Mouse (Mus musculus) ES-E14 (cell line): ENCODE measurements around the gene Trim33. TPM values are rescaled to one million over a fixed set of nuclear protein-coding genes. Genes with fewer than 3 reads are reported as not detected.

ENCODE experiments used
- DNase-seq: peaks from one replicate; pipeline ENCODE4 v3.0.0-alpha.2; 2013; ENCODE audit warnings: low read depth, low spot score
- H3K27ac ChIP-seq: 2 replicates; pipeline ENCODE4 v1.5.1; 2012; ENCODE audit warnings: low read depth, mild to moderate bottlenecking, low read length, moderate library complexity, mixed read lengths; ENCODE audit not compliant: poor library complexity, insufficient read depth, severe bottlenecking
- H3K36me3 ChIP-seq: 2 replicates; pipeline ENCODE4 v1.6.1; 2012; ENCODE audit warnings: mild to moderate bottlenecking, low read length, moderate library complexity, mixed read lengths; ENCODE audit not compliant: control insufficient read depth, poor library complexity, insufficient read depth, severe bottlenecking
- H3K4me1 ChIP-seq, 2 experiments: fragments of 150-350 bp in 1 of 2; sonication (generic) in 1 of 2; 2 replicates each; pipeline ENCODE4 v1.6.1; 2012; ENCODE audit warnings: low read length in 2 of 2, mild to moderate bottlenecking in 1 of 2, mixed read lengths in 1 of 2; ENCODE audit not compliant: control insufficient read depth in 2 of 2, insufficient read depth in 2 of 2, poor library complexity in 1 of 2
- H3K4me3 ChIP-seq, 2 experiments: fragments of 150-350 bp in 1 of 2; sonication (generic) in 1 of 2; 2 replicates each; pipeline ENCODE4 v1.5.1; 2012; ENCODE audit warnings: low read length in 2 of 2, low read depth in 1 of 2, mild to moderate bottlenecking in 1 of 2, mixed read lengths in 1 of 2; ENCODE audit not compliant: insufficient read depth in 1 of 2, poor library complexity in 1 of 2, severe bottlenecking in 1 of 2
- H3K9ac ChIP-seq: 2 replicates; pipeline ENCODE4 v1.6.1; 2012; ENCODE audit warnings: low read depth, mild to moderate bottlenecking, low read length, mixed read lengths; ENCODE audit not compliant: poor library complexity, insufficient read depth, severe bottlenecking
- H3K9me3 ChIP-seq: fragments of 150-350 bp; sonication (generic); 2 replicates; pipeline ENCODE4 v1.6.1; 2012; ENCODE audit warnings: low read depth, mild to moderate bottlenecking, low read length; ENCODE audit not compliant: control insufficient read depth, insufficient read depth
- CHD2 ChIP-seq: IDR thresholded peaks from 2 replicates; pipeline ENCODE4 v1.6.1; 2014; ENCODE audit warnings: mild to moderate bottlenecking, low read depth, low read length, inconsistent platforms
- HCFC1 ChIP-seq: IDR thresholded peaks from 2 replicates; pipeline ENCODE4 v1.6.1; 2012; ENCODE audit warnings: low read length, inconsistent platforms, borderline replicate concordance; ENCODE audit not compliant: insufficient read depth
- MAFK ChIP-seq: IDR thresholded peaks from 2 replicates; pipeline ENCODE4 v1.6.1; 2014; ENCODE audit warnings: mild to moderate bottlenecking, low read depth, low read length, inconsistent platforms; ENCODE audit not compliant: insufficient read depth
- ZC3H11A ChIP-seq: IDR thresholded peaks from 2 replicates; pipeline ENCODE4 v1.6.1; 2012; ENCODE audit warnings: low read depth, mild to moderate bottlenecking, inconsistent platforms, low read length, borderline replicate concordance
- ZNF384 ChIP-seq: IDR thresholded peaks from 2 replicates; pipeline ENCODE4 v1.6.1; 2012; ENCODE audit warnings: low read depth, low read length, inconsistent platforms
- in situ Hi-C, 2 experiments: fragments of 600-800 bp; cut with MboI; formaldehyde crosslinking; loops; one replicate each; pipeline ENCODE4 v1.15.1; 2025; ENCODE audit warnings: low sequenced_read_pairs in 2 of 2, inconsistent platforms in 1 of 2; ENCODE audit not compliant: unreplicated experiment in 2 of 2
- total RNA-seq: library from RNA; depleted of rRNA; stranded (reverse); fragments of 300-350 nt; gene quantifications from 2 replicates; pipeline ENCODE4 v1.2.3, GENCODE M21; 2012

The Trim33 gene
- total RNA-seq, 1 experiment, result 37.7 TPM

- no peak overlapping the region for H3K27ac ChIP-seq
- peaks cover 2% of the 10 kb centered on the region; the same call in 1 of the 2 replicates for H3K36me3 ChIP-seq
- peaks cover 5 to 7% of the 10 kb centered on the region in 2 experiments; a peak in 2 of 4 replicates for H3K4me1 ChIP-seq
- no peak for DNase-seq
- no peak overlapping the region for H3K4me3 ChIP-seq
- in situ Hi-C loops, result no loop called here
- no peaks in the 10 kb centered on the region for H3K9me3 ChIP-seq
- TF ChIP-seq CHD2, result no peak
- H3K9ac ChIP-seq, result no peak overlapping the region
Observed at GRCm38 (mm10) chr3:103309252-103309651, 30.2 kb downstream of the Trim33 start.

DNA sequence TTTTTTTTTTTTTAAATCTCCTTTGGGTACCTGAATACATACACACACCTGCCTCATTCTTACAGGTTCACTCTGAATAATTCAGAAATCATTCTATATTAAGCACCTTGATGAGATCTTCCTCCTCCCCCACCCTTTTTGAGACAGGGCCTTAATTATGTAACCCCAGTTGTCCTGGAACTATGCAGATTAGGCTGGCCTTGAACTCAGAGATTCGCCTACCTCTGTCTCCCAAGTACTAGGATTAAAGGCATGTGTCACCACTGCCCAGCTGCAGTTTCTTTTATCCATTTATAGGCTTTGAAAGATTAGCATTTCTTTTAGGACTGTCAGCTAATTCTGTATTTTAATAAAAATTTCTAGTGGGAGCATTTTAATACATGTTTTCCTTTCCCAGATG lies 30.7 kb downstream of the Trim33 start:
- TF ChIP-seq CHD2, result no peak
- TF ChIP-seq ZC3H11A, result no peak
- TF ChIP-seq HCFC1, result no peak
- TF ChIP-seq ZNF384, result peak; percentile 81
- TF ChIP-seq MAFK, result no peak
- no peaks in the 10 kb centered on the region for H3K9me3 ChIP-seq
- H3K9ac ChIP-seq, result no peak overlapping the region
- in situ Hi-C loops, result no loop called here
- H3K4me3 ChIP-seq, result no peak overlapping the region
- H3K4me1 ChIP-seq, result peaks cover 5 to 7% of the 10 kb centered on the region in 2 experiments; a peak in 2 of 4 replicates
- no peak for DNase-seq
- peaks cover 5% of the 10 kb centered on the region; the same call in 1 of the 2 replicates for H3K36me3 ChIP-seq
- H3K27ac ChIP-seq, result no peak overlapping the region

DNA sequence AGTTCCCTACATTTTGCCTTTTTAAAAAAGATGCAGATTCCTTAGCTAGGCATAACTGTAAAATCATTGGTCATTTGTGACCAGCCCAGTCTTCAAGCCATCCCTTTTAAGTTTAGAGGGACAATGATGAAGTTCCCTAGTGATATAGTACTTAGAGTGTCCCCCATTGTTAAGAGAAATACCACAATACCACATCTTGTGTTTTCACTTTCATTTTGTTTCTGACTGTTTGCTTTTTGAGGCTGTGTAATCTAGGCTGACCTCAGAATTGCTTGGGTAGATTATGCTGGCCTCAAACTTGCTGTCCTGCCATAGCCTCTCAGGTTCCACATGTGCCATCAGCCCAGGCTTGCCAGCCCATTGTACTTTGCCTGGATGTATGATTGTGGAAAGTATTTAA lies 35.2 kb downstream of the Trim33 start:
- H3K9me3 ChIP-seq, result no peaks in the 10 kb centered on the region
- DNase-seq, result no peak
- H3K9ac ChIP-seq, result no peak overlapping the region
- TF ChIP-seq ZC3H11A, result no peak
- TF ChIP-seq MAFK, result no peak
- TF ChIP-seq HCFC1, result no peak
- TF ChIP-seq CHD2, result no peak
- TF ChIP-seq ZNF384, result no peak
- H3K36me3 ChIP-seq, result peaks cover 5% of the 10 kb centered on the region; the same call in 1 of the 2 replicates
- peaks cover 0 to under 1% of the 10 kb centered on the region in 2 experiments; a peak in 1 of 4 replicates for H3K4me1 ChIP-seq
- in situ Hi-C loops, result no loop called here
- no peak overlapping the region for H3K4me3 ChIP-seq
- H3K27ac ChIP-seq, result no peak overlapping the region

DNA sequence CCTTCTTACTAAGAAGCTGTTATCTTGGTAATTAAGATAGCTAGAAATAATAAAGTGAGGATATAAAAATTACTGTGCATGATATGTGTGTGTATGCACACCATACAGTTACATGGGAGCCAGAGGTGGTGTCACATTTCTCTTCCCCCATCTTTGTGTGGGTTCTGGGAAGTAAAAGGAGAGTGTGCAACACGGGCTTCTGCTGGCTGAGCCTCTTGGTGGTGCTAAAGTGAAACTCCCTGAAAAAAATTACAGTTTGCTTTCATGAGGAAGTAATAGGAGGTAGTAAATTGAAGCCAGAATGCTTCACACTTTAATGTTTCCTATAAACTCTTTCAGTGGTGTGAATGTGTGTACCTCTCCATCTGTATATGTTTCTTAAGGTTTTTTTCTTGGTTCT lies 56.3 kb downstream of the Trim33 start:
- no peak for TF ChIP-seq HCFC1
- TF ChIP-seq CHD2, result no peak
- TF ChIP-seq ZNF384, result no peak
- TF ChIP-seq MAFK, result no peak
- TF ChIP-seq ZC3H11A, result no peak
- H3K36me3 ChIP-seq, result peaks cover 6% of the 10 kb centered on the region

GRCm38 (mm10) chr3:103346658-103347057 lies 67.6 kb downstream of the Trim33 start:
- Histone ChIP-seq H3K27ac (no peak overlapping the region), H3K4me1 (no peaks in the 10 kb centered on the region), H3K4me3 (no peak overlapping the region), H3K9me3 (no peaks in the 10 kb centered on the region), H3K9ac (no peak overlapping the region), H3K36me3 (peaks cover 6% of the 10 kb centered on the region)
- in situ Hi-C loops, result no loop called here
- TF ChIP-seq MAFK (no peak), CHD2 (no peak), ZNF384 (no peak), HCFC1 (no peak), ZC3H11A (no peak)
- DNase-seq, result no peak

More for the DNA sequence above, 56.3 kb downstream of the Trim33 start:
- no peak for DNase-seq
- Histone ChIP-seq H3K4me1 (no peaks in the 10 kb centered on the region), H3K9me3 (no peaks in the 10 kb centered on the region), H3K4me3 (no peak overlapping the region), H3K27ac (no peak overlapping the region), H3K9ac (no peak overlapping the region)
- in situ Hi-C loops, result no loop called here
